Mouse (Mus musculus) liver, embryonic 11.5 days (tissue): ENCODE data around the gene Eif4g3. TPM values are rescaled to one million over a fixed set of nuclear protein-coding genes. Genes with fewer than 3 reads are reported as not detected.

Source experiments
- ATAC-seq: fragments of 200-750 bp; cut with Nextera tagmentation; replicated peaks from 2 replicates; pipeline ENCODE4 v1.8.0; 2017; ENCODE audit warnings: moderate number of reproducible peaks, mild to moderate bottlenecking, moderate TSS enrichment, moderate library complexity; ENCODE audit not compliant: low FRiP score
- DNase-seq: peaks from one replicate; pipeline ENCODE4 v3.0.0-alpha.2; 2017; ENCODE audit warnings: low spot score
- H3K27ac ChIP-seq: fragments of 300-500 bp; sonication (generic); 2 replicates; pipeline ENCODE4 v1.5.1; 2014; ENCODE audit warnings: mild to moderate bottlenecking, low read depth, low read length, control low read depth
- H3K27me3 ChIP-seq: fragments of 300-500 bp; sonication (generic); replicated peaks from 2 replicates; pipeline ENCODE4 v1.6.1; 2014; ENCODE audit warnings: low read length, mixed read lengths; ENCODE audit not compliant: control insufficient read depth, insufficient read depth
- H3K36me3 ChIP-seq: fragments of 300-500 bp; sonication (generic); 2 replicates; pipeline ENCODE4 v1.6.1; 2014; ENCODE audit warnings: mild to moderate bottlenecking, low read length, moderate library complexity, mixed read lengths; ENCODE audit not compliant: control insufficient read depth, insufficient read depth
- H3K4me1 ChIP-seq: fragments of 300-500 bp; sonication (generic); replicated peaks from 2 replicates; pipeline ENCODE4 v1.6.1; 2014; ENCODE audit warnings: low read length, mixed read lengths; ENCODE audit not compliant: control insufficient read depth, insufficient read depth
- H3K4me2 ChIP-seq: fragments of 300-500 bp; sonication (generic); 2 replicates; pipeline ENCODE4 v1.6.1; 2014; ENCODE audit warnings: mild to moderate bottlenecking, control low read depth, moderate library complexity
- H3K4me3 ChIP-seq: fragments of 300-500 bp; sonication (generic); 2 replicates; pipeline ENCODE4 v1.5.1; 2014; ENCODE audit warnings: low read depth, low read length, control low read depth
- H3K9ac ChIP-seq: fragments of 300-500 bp; sonication (generic); 2 replicates; pipeline ENCODE4 v1.6.1; 2014; ENCODE audit warnings: low read depth, low read length, control low read depth
- H3K9me3 ChIP-seq: fragments of 300-500 bp; sonication (generic); 2 replicates; pipeline ENCODE4 v1.6.1; 2016; ENCODE audit warnings: low read length, inconsistent platforms, mixed read lengths; ENCODE audit not compliant: control insufficient read depth
- WGBS: fragments of 180-500 bp; shearing (Covaris S2); extraction: QIAGEN DNeasy Blood & Tissue Kit; methylation state at CpG from one replicate; pipeline ENCODE4 v1.1.7; 2014; 5-methylcytosine and 5-hydroxymethylcytosine counted together
- polyA plus RNA-seq: library from polyadenylated mRNA; unstranded; fragments of >200 nt; fragmentation: Nextera tagmentation; extraction: Ambion mirVana; gene quantifications from 2 replicates; pipeline ENCODE4 v1.2.1, GENCODE M21; 2014

Eif4g3 gene
- polyA plus RNA-seq, 1 experiment from 2014 or later: 28.3 TPM

- ATAC-seq (no peak), DNase-seq (no peak)
- Histone ChIP-seq H3K4me1 (no peaks in the 10 kb centered on the region), H3K27ac (no peak overlapping the region), H3K9ac (no peak overlapping the region), H3K4me2 (no peak overlapping the region), H3K36me3 (peaks cover 32% of the 10 kb centered on the region), H3K4me3 (no peak overlapping the region), H3K27me3 (no peaks in the 10 kb centered on the region), H3K9me3 (no peaks in the 10 kb centered on the region)
- 87% methylated on average over 7 of the region's 7 CpGs for WGBS
Observed at GRCm38 (mm10) chr4:138100456-138100855, 107.6 kb downstream of the Eif4g3 start.

- Histone ChIP-seq H3K4me1 (no peaks in the 10 kb centered on the region), H3K9ac (no peak overlapping the region), H3K27me3 (no peaks in the 10 kb centered on the region), H3K9me3 (no peaks in the 10 kb centered on the region), H3K36me3 (peaks cover 37% of the 10 kb centered on the region), H3K4me2 (no peak overlapping the region), H3K4me3 (no peak overlapping the region), H3K27ac (no peak overlapping the region)
- ATAC-seq (no peak), DNase-seq (no peak)
- 85% methylated on average over 10 of the region's 10 CpGs for WGBS
Observed at GRCm38 (mm10) chr4:138101795-138102194, 109.0 kb downstream of the Eif4g3 start.

DNA sequence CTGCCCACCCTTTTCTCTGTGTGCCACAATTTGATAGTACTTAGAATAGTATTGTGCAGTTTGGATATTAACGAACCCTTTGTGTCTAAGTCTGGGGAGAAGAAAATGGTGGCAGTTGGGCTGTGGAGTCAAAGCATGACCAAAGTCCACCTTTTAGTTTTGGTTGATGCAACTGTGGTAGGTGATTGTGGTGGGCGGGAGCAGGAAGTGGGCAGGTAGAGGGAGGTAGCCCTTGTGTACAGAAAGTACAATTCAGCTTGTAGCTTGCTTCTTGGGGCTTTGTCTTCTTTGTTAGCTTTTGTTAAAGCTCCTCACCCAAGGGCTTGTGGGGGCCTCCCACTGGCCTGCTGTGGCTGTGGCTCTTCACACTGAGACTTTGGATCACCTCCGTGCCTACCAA lies 109.6 kb downstream of the Eif4g3 start:
- ATAC-seq: no peak
- no peaks in the 10 kb centered on the region for H3K9me3 ChIP-seq
- no peak for DNase-seq
- H3K4me1 ChIP-seq: no peaks in the 10 kb centered on the region
- H3K27ac ChIP-seq: no peak overlapping the region
- no peak overlapping the region for H3K9ac ChIP-seq
- 86% methylated on average over 3 of the region's 3 CpGs for WGBS
- H3K4me3 ChIP-seq: no peak overlapping the region
- peaks cover 34% of the 10 kb centered on the region for H3K36me3 ChIP-seq
- H3K4me2 ChIP-seq: no peak overlapping the region
- no peaks in the 10 kb centered on the region for H3K27me3 ChIP-seq

DNA sequence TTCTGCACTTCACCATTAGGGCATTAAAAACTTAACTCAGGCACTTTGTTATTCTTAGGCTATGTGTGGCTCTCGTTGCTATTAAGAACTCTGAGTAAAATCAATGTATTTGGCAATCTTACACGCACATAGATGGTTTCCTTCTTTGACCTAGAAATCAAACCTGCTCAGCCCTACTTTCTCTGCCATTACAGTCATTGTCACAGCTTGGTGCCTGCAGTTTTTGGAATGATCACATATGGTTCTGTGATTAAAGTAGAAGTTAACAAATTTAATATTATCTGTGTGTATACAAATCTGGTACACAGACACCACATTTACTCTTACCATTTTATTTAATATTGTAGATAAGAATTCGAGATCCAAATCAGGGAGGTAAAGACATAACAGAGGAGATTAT lies 112.1 kb downstream of the Eif4g3 start:
- Histone ChIP-seq H3K27ac (no peak overlapping the region), H3K9ac (no peak overlapping the region), H3K4me3 (no peak overlapping the region), H3K9me3 (no peaks in the 10 kb centered on the region), H3K27me3 (no peaks in the 10 kb centered on the region), H3K4me1 (no peaks in the 10 kb centered on the region), H3K36me3 (peaks cover 33% of the 10 kb centered on the region), H3K4me2 (no peak overlapping the region)
- WGBS: 83% methylated on average over 3 of the region's 3 CpGs
- ATAC-seq (no peak), DNase-seq (no peak)

DNA sequence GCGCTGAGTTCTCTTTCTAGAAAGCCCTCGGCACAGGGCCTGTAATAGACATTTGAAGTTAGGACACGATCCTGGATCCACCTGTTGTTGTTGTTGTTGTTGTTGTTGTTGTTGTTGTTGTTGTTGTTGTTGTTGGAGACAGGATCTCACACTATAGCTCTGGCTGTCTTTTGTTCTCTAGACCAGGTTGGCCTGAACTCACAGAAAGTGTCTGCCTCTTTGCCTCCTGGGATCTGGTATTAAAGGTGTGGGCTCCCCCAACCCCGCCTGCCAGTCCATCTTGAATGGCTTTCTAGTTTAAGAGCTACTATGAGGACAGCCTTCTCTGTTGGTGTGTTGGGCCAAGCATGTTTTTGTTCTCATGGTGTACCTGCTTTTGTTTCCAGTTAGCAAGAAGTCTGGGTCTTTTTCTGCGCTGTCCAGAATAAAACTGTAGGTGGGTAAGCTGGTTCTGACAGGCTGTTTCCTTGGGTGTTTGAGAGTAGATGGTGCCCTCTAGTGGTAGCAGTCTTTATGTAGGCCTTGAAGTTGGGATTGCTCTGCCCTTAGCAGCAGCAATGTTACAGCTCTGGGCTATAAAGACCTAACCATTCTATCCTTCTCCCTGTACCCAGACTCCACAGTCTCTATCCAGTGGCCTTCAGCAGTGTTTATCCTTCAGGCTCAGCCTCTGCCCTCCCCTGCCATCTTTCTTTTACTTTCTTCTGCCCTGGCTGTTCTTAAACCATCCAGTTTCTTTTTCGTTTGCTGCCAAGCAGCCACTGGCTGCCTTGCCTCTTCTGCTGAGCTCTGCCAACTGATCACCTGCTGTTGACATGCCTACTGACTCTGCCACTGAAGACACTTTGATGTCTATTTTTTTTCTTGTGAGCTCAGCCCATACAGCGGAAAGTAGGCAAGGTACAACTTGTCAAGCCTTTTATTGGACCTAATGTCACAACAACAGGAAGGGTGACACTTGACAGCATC lies 114.9 kb downstream of the Eif4g3 start:
- Histone ChIP-seq H3K9me3 (no peaks in the 10 kb centered on the region), H3K27ac (no peak overlapping the region), H3K36me3 (peaks cover 34% of the 10 kb centered on the region), H3K9ac (no peak overlapping the region), H3K4me1 (no peaks in the 10 kb centered on the region), H3K27me3 (no peaks in the 10 kb centered on the region), H3K4me3 (no peak overlapping the region), H3K4me2 (no peak overlapping the region)
- DNase-seq (no peak), ATAC-seq (peak; percentile 49; the same call in 1 of the 2 replicates)
- WGBS: 90% methylated on average over 7 of the region's 7 CpGs

GRCm38 (mm10) chr4:138108541-138108940 lies 115.7 kb downstream of the Eif4g3 start:
- H3K9ac ChIP-seq: no peak overlapping the region
- WGBS: 70% methylated on average over 2 of the region's 2 CpGs
- H3K27ac ChIP-seq: no peak overlapping the region
- H3K36me3 ChIP-seq: peaks cover 30% of the 10 kb centered on the region
- no peak overlapping the region for H3K4me2 ChIP-seq
- H3K27me3 ChIP-seq: no peaks in the 10 kb centered on the region
- DNase-seq: no peak
- no peak for ATAC-seq
- H3K4me3 ChIP-seq: no peak overlapping the region
- no peaks in the 10 kb centered on the region for H3K4me1 ChIP-seq
- no peaks in the 10 kb centered on the region for H3K9me3 ChIP-seq

- no peak for ATAC-seq
Observed at GRCm38 (mm10) chr4:138109332-138109731, 116.5 kb downstream of the Eif4g3 start.

DNA sequence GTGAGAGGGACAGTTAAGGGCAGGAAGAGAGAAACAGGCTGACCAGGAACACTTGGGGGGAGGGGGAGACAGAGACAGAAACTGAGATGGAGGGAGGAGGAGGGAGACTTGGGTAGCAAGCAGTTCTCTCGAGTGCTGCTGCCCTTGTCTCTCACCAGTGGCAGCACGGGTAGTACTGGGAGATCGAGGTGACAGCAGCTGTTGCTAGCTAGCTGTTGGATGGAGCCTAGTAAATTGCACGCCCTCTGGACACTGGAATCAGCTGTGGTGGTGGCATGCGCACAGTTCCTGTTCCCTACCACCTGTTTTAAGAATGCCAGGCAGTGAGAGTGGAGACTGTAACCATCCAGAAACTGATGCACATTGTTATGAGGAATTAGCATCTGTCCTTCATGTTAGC lies 119.0 kb downstream of the Eif4g3 start:
- H3K4me2 ChIP-seq: no peak overlapping the region
- H3K9me3 ChIP-seq: no peaks in the 10 kb centered on the region
- no peaks in the 10 kb centered on the region for H3K27me3 ChIP-seq
- H3K9ac ChIP-seq: no peak overlapping the region
- H3K4me3 ChIP-seq: no peak overlapping the region
- no peak overlapping the region for H3K27ac ChIP-seq
- no peaks in the 10 kb centered on the region for H3K4me1 ChIP-seq
- DNase-seq (no peak), ATAC-seq (no peak)
- peaks cover 14% of the 10 kb centered on the region for H3K36me3 ChIP-seq
- 80% methylated on average over 5 of the region's 5 CpGs for WGBS

More at GRCm38 (mm10) chr4:138109332-138109731, 116.5 kb downstream of the Eif4g3 start:
- H3K9me3 ChIP-seq: no peaks in the 10 kb centered on the region
- H3K4me2 ChIP-seq: no peak overlapping the region
- no peak overlapping the region for H3K27ac ChIP-seq
- H3K9ac ChIP-seq: no peak overlapping the region
- no peaks in the 10 kb centered on the region for H3K4me1 ChIP-seq
- DNase-seq: no peak
- H3K4me3 ChIP-seq: no peak overlapping the region
- no peaks in the 10 kb centered on the region for H3K27me3 ChIP-seq
- peaks cover 23% of the 10 kb centered on the region for H3K36me3 ChIP-seq
- WGBS: 72% methylated on average over 3 of the region's 3 CpGs

DNA sequence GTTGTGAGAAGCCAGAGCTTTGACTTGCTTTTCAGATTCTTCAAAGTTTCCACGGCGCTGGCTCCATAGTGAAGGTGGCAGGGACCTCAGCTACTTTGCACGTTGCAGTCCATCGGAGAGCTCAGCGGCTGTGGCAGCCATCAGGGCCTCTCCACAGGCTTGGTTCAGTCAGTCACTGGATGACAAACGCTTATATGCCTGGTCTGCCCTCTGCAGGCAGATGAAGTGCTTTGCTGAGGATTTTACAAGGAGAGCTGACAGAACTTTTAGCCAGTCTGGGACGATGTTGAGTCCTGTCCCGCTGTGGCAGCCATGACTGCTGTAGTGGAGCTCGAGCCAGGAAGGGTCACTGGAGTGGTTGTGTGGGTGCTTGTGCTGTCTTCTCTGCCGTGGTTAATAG lies 126.9 kb downstream of the Eif4g3 start:
- Histone ChIP-seq H3K4me3 (no peak overlapping the region), H3K27ac (no peak overlapping the region), H3K9me3 (no peaks in the 10 kb centered on the region), H3K27me3 (no peaks in the 10 kb centered on the region), H3K9ac (no peak overlapping the region), H3K36me3 (peaks cover 12% of the 10 kb centered on the region), H3K4me1 (no peaks in the 10 kb centered on the region), H3K4me2 (no peak overlapping the region)
- no peak for ATAC-seq
- WGBS: 77% methylated on average over 10 of the region's 10 CpGs
- no peak for DNase-seq
